Mouse (Mus musculus) heart, embryonic 11.5 days (tissue): ENCODE data around the gene Magi2. TPM values are rescaled to one million over a fixed set of nuclear protein-coding genes. Genes with fewer than 3 reads are reported as not detected.

Experiments
- ATAC-seq: fragments of 200-750 bp; cut with Nextera tagmentation; replicated peaks from 2 replicates; pipeline ENCODE4 v1.8.0; 2017; ENCODE audit warnings: moderate library complexity; ENCODE audit not compliant: insufficient number of reproducible peaks, low FRiP score, low TSS enrichment
- H3K27ac ChIP-seq: fragments of 300-500 bp; sonication (generic); 2 replicates; pipeline ENCODE4 v1.5.1; 2014; ENCODE audit warnings: mild to moderate bottlenecking, low read depth, low read length
- H3K27me3 ChIP-seq: fragments of 300-500 bp; sonication (generic); 2 replicates; pipeline ENCODE4 v1.6.1; 2014; ENCODE audit warnings: mild to moderate bottlenecking, low read length, mixed read lengths; ENCODE audit not compliant: control insufficient read depth, insufficient read depth
- H3K36me3 ChIP-seq: fragments of 300-500 bp; sonication (generic); 2 replicates; pipeline ENCODE4 v1.6.1; 2014; ENCODE audit warnings: mild to moderate bottlenecking, low read length, moderate library complexity, mixed read lengths; ENCODE audit not compliant: control insufficient read depth, insufficient read depth
- H3K4me1 ChIP-seq: fragments of 300-500 bp; sonication (generic); 2 replicates; pipeline ENCODE4 v1.6.1; 2014; ENCODE audit warnings: low read length; ENCODE audit not compliant: control insufficient read depth, insufficient read depth
- H3K4me2 ChIP-seq: fragments of 300-500 bp; sonication (generic); 2 replicates; pipeline ENCODE4 v1.6.1; 2014; ENCODE audit warnings: mild to moderate bottlenecking, moderate library complexity
- H3K4me3 ChIP-seq: fragments of 300-500 bp; sonication (generic); 2 replicates; pipeline ENCODE4 v1.5.1; 2014; ENCODE audit warnings: low read depth, low read length
- H3K9ac ChIP-seq: fragments of 300-500 bp; sonication (generic); 2 replicates; pipeline ENCODE4 v1.6.1; 2014; ENCODE audit warnings: mild to moderate bottlenecking, low read depth, low read length, moderate library complexity
- H3K9me3 ChIP-seq: fragments of 300-500 bp; sonication (generic); replicated peaks from 2 replicates; pipeline ENCODE4 v1.6.1; 2016; ENCODE audit warnings: low read length; ENCODE audit not compliant: control insufficient read depth
- WGBS: fragments of 180-500 bp; shearing (Covaris S2); extraction: QIAGEN DNeasy Blood & Tissue Kit; methylation state at CpG from one replicate; pipeline ENCODE4 v1.1.7; 2014; ENCODE audit not compliant: insufficient replicate concordance; 5-methylcytosine and 5-hydroxymethylcytosine counted together
- polyA plus RNA-seq: library from polyadenylated mRNA; unstranded; fragments of >200 nt; fragmentation: Nextera tagmentation; extraction: Ambion mirVana; gene quantifications from 2 replicates; pipeline ENCODE4 v1.2.1, GENCODE M21; 2014

The Magi2 gene
- polyA plus RNA-seq, 1 experiment from 2014 or later: 2.5 TPM

GRCm38 (mm10) chr5:20646947-20647346 lies 1420.1 kb downstream of the Magi2 start:
- Histone ChIP-seq H3K4me1 (no peaks in the 10 kb centered on the region), H3K4me2 (no peak overlapping the region), H3K27ac (no peak overlapping the region), H3K27me3 (peaks cover 5% of the 10 kb centered on the region), H3K9me3 (0 out of 2 replicates have a peak, but pooled peaks cover 2% of the 10 kb centered on the region), H3K9ac (no peak overlapping the region), H3K36me3 (no peaks in the 10 kb centered on the region), H3K4me3 (no peak overlapping the region)
- WGBS: 78% methylated on average over 3 of the region's 3 CpGs
- no peak for ATAC-seq

DNA sequence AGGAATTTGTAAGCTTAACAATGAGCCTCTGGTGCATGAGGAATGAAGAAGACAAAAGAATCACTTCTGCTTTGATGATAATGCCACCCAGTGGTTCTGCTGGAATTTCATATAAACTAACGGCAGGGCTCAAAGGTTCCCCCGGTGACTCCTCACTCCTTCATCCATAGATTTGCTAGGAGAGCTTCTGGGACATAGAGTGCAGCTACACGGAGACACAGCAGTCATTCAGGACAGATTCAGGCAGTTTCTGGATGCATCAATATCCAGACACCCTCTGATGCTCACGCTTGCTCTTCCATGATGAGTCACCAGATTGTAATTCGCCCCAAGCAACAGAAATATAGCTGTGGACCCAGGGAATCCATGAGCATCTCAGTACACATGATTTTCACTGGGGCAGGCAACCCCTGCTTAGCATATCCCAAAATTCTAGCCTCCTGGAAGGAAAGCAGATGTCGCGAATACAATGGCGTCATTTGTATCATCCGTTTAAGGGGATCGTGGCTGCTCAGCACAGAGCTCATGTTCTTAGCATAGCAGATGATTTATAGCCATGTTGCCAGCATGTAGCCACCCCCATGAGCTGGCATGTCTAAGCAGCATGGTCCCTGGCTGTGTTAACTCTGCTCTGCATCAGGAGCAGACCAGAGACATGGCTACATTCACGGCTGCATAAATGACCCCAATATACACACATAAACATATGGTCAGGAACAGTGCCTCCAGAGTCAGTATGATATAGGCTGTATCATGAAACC lies 1426.8 kb downstream of the Magi2 start:
- Histone ChIP-seq H3K9me3 (0 out of 2 replicates have a peak, but pooled peaks cover 2% of the 10 kb centered on the region), H3K9ac (no peak overlapping the region), H3K4me3 (no peak overlapping the region), H3K36me3 (no peaks in the 10 kb centered on the region), H3K4me2 (no peak overlapping the region), H3K27ac (no peak overlapping the region), H3K4me1 (peaks cover 2% of the 10 kb centered on the region; the same call in 1 of the 2 replicates), H3K27me3 (peaks cover 11% of the 10 kb centered on the region)
- 69% methylated on average over 11 of the region's 11 CpGs for WGBS
- no peak for ATAC-seq

- Histone ChIP-seq H3K27ac (no peak overlapping the region), H3K9ac (no peak overlapping the region), H3K4me2 (no peak overlapping the region; the same call in 1 of the 2 replicates), H3K4me1 (peaks cover 2% of the 10 kb centered on the region; the same call in 1 of the 2 replicates), H3K4me3 (no peak overlapping the region), H3K27me3 (peaks cover 11% of the 10 kb centered on the region), H3K9me3 (no peaks in the 10 kb centered on the region), H3K36me3 (no peaks in the 10 kb centered on the region)
- ATAC-seq: no peak
- WGBS: 29% methylated on average over 10 of the region's 10 CpGs
These were observed 1428.1 kb downstream of the Magi2 start for GRCm38 (mm10) chr5:20654766-20655472.

DNA sequence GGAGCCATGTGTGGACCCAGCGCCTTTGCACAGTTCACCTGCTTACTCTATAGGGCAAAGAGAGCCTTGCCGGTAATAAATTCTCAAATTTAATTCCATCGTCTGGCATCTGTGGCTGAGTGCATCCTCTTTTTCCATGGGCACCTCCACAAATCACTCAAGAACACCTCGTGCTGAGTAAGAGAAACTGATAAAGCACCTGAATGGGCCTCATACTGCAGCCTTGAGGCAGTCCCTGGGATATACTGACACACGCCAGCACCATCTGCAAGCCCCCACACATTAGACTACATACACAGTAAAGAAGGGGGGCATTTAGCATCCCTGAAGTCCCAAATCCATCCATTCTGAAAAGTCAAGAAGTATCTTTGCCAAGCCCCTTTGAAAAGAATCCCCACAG lies 1430.2 kb downstream of the Magi2 start:
- 82% methylated on average over 5 of the region's 5 CpGs for WGBS

GRCm38 (mm10) chr5:20667601-20668000 lies 1440.8 kb downstream of the Magi2 start:
- H3K4me3 ChIP-seq: no peak overlapping the region
- H3K36me3 ChIP-seq: no peaks in the 10 kb centered on the region
- H3K4me1 ChIP-seq: no peaks in the 10 kb centered on the region
- no peaks in the 10 kb centered on the region for H3K9me3 ChIP-seq
- ATAC-seq: no peak
- no peak overlapping the region for H3K4me2 ChIP-seq
- no peak overlapping the region for H3K9ac ChIP-seq
- H3K27me3 ChIP-seq: no peaks in the 10 kb centered on the region; the same call in 1 of the 2 replicates
- WGBS: 91% methylated on average over 8 of the region's 8 CpGs
- H3K27ac ChIP-seq: no peak overlapping the region

More for the DNA sequence above, 1430.2 kb downstream of the Magi2 start:
- no peak for ATAC-seq
- Histone ChIP-seq H3K4me3 (no peak overlapping the region), H3K4me1 (peaks cover 2% of the 10 kb centered on the region; the same call in 1 of the 2 replicates), H3K9ac (no peak overlapping the region), H3K36me3 (no peaks in the 10 kb centered on the region), H3K9me3 (no peaks in the 10 kb centered on the region), H3K4me2 (no peak overlapping the region), H3K27me3 (peaks cover 7% of the 10 kb centered on the region), H3K27ac (no peak overlapping the region)

GRCm38 (mm10) chr5:20668736-20669355 lies 1442.0 kb downstream of the Magi2 start:
- Histone ChIP-seq H3K9me3 (no peaks in the 10 kb centered on the region), H3K36me3 (no peaks in the 10 kb centered on the region), H3K4me3 (no peak overlapping the region), H3K27me3 (no peaks in the 10 kb centered on the region; the same call in 1 of the 2 replicates), H3K4me1 (no peaks in the 10 kb centered on the region), H3K4me2 (no peak overlapping the region), H3K9ac (no peak overlapping the region), H3K27ac (no peak overlapping the region)
- no peak for ATAC-seq
- 81% methylated on average over 10 of the region's 10 CpGs for WGBS

GRCm38 (mm10) chr5:20669456-20669855 lies 1442.6 kb downstream of the Magi2 start:
- Histone ChIP-seq H3K27ac (no peak overlapping the region), H3K4me2 (no peak overlapping the region), H3K4me3 (no peak overlapping the region), H3K9me3 (no peaks in the 10 kb centered on the region), H3K27me3 (no peaks in the 10 kb centered on the region; the same call in 1 of the 2 replicates), H3K9ac (no peak overlapping the region), H3K4me1 (no peaks in the 10 kb centered on the region), H3K36me3 (no peaks in the 10 kb centered on the region)
- ATAC-seq: no peak
- 76% methylated on average over 5 of the region's 5 CpGs for WGBS

DNA sequence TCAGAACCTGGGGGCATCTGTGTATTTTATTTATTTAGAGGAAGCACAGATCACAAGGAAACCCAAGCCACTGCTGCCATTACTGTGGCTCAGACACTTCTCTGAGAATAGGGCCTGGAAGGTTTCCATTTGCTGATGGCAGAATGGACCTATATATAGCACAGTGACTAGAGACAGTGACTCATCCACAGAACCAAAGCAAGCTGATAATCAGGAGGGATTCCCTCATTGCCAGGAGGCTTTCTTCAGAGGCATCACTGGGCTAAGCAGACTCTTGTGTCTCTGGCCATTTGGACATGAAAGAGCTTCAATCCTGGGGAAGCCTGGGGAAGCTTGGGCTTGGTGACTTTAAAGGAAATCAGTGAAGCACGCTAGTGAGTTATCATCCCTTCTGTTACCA lies 1445.0 kb downstream of the Magi2 start:
- no peaks in the 10 kb centered on the region for H3K27me3 ChIP-seq
- no peak overlapping the region for H3K9ac ChIP-seq
- WGBS: 29% methylated on average over 1 of the region's 1 CpGs
- 0 out of 2 replicates have a peak, but pooled peaks cover 4% of the 10 kb centered on the region for H3K4me1 ChIP-seq
- no peaks in the 10 kb centered on the region for H3K36me3 ChIP-seq
- no peak for ATAC-seq
- H3K4me2 ChIP-seq: no peak overlapping the region
- H3K9me3 ChIP-seq: no peaks in the 10 kb centered on the region
- no peak overlapping the region for H3K4me3 ChIP-seq
- H3K27ac ChIP-seq: no peak overlapping the region
